Mouse (Mus musculus): Measurements from ENCODE around the gene 1110017D15Rik. TPM values are rescaled to one million over a fixed set of nuclear protein-coding genes. Genes with fewer than 3 reads are reported as not detected.
A peak's percentile ranks its signal among the peaks of the same experiment; 100 is the strongest.
"Not testable (repeated sequence)": the region's sequence is repeated elsewhere in the genome, so short reads cannot be mapped to it uniquely, and the experiment has no call there.

The 1110017D15Rik gene
- total and polyA plus RNA-seq, 3 experiments, result 0.08 to 10.5 (median 0.22) TPM

DNA sequence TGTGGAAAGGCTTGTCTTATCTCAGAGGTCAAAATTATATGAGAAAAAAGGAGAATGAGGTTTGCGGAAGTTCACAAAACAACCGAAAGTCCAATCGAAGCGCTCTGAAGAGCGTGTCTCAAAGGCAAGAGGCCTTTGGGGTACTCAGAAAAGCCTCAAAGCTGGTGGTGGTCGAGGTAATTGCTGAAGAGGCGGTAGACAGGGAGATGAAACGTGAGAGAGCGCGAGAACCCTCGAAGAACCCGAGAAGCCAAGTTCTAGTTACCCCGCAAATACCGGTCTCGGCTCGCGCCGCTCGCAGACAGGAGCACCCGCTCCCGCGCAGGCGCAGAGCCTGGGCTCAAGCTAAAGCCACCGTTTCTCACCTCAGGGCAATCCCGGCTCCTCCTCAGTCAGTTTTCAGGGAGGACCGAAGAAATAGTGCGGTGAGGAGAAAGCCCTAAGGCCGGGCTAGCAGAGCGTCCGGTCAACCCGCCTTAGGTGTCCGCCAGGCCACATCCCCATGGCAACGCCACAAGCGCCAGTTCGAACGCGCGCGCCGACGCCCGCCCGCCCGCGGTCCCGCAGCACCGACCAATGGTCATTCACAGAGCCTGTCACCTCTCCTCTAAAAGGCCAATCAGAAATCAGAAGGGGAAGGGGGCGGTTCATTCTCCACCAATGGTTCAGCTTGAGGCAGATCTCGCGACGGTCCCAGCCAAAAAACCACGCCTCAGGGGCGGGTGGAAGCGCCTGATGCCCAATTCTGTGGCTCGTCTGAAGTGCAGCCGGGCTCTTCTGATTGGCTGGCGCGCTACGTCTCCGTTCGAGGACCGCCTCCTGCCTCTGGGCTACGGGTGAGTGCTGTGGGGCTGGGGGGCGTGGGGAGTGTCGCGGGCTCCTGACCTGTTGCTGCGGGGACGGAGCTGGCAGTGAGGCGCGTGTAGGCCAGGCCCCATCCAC lies 52.5 kb downstream of the 1110017D15Rik start, which contains the start of the genes Kif24 and Nudt2:
Gene Kif24 (minus strand): TSS at position 543 of the 942 bp plus-strand sequence.
Gene Nudt2 (plus strand): TSS at position 807 of the 942 bp plus-strand sequence.
- Histone ChIP-seq H3K9me3 (replicated peaks) (no peaks in the 10 kb centered on the region), H3K36me3 (replicated peaks) (peaks cover 28% of the 10 kb centered on the region), H3K4me3 (ENCODE audit: low read depth, low read length) (peak within 1 kb of the TSS; percentile 82), H3K27me3 (ENCODE audit: insufficient read depth, low read length) (no peaks in the 10 kb centered on the region), H3K4me1 (ENCODE audit: insufficient read depth, low read depth, low read length) (peaks cover 34% of the 10 kb centered on the region)
- DNase-seq (ENCODE audit: low spot score) (peak; percentile 98), ATAC-seq (ENCODE audit: extremely low read depth, insufficient number of reproducible peaks, low FRiP score, poor library complexity, severe bottlenecking) (peak; percentile 99)
- TF ChIP-seq GATA2 (IDR thresholded peaks at IDR 0.05; ENCODE audit: borderline replicate concordance, low read depth, low read length) (no peak), GATA1 (IDR thresholded peaks at IDR 0.05; ENCODE audit: borderline replicate concordance, low read length) (no peak), TAL1 (conservative IDR thresholded peaks at IDR 0.05; ENCODE audit: low read depth, low read length) (no peak), CTCF (IDR thresholded peaks at IDR 0.05; ENCODE audit: low read depth, low read length) (no peak), POLR2AphosphoS5 (IDR thresholded peaks at IDR 0.05; ENCODE audit: insufficient replicate concordance, low read depth, low read length) (no peak)

GRCm38 (mm10) chr4:41463051-41463738 lies 53.9 kb downstream of the 1110017D15Rik start:
- not testable (repeated sequence) for ATAC-seq (ENCODE audit: extremely low read depth, insufficient number of reproducible peaks, low FRiP score, poor library complexity, severe bottlenecking); H3K27me3 ChIP-seq (ENCODE audit: insufficient read depth, low read length); DNase-seq (ENCODE audit: low spot score); H3K9me3 ChIP-seq (replicated peaks)
- Histone ChIP-seq H3K36me3 (replicated peaks) (peaks cover 20% of the 10 kb centered on the region), H3K4me3 (ENCODE audit: low read depth, low read length) (peak overlapping the region; percentile 82), H3K4me1 (ENCODE audit: insufficient read depth, low read depth, low read length) (peaks cover 26% of the 10 kb centered on the region)

DNA sequence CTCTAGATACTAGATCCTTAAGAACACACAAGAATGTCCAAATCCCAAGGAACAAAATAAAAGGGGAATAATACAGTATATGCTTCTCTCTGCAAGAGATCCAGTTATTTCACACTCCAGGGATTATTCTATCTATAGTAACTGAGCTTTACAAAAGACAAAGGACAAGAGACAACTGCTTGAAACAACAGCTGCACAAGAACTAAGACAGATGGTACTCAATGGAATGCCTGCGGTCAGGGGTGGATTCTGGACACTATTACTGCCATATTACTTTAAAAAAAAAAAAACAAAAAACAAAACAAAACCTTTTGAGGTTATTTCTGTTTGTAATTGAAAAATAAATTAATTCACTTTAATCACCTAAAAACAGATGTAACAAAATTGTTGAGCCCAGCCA lies 56.4 kb downstream of the 1110017D15Rik start:
- H3K4me3 ChIP-seq (ENCODE audit: low read depth, low read length), result no peak overlapping the region
- H3K36me3 ChIP-seq (replicated peaks), result peaks cover 13% of the 10 kb centered on the region
- DNase-seq (ENCODE audit: low spot score), result no peak
- H3K4me1 ChIP-seq (ENCODE audit: insufficient read depth, low read depth, low read length), result peaks cover 22% of the 10 kb centered on the region
- H3K9me3 ChIP-seq (replicated peaks), result no peaks in the 10 kb centered on the region
- H3K27me3 ChIP-seq (ENCODE audit: insufficient read depth, low read length), result no peaks in the 10 kb centered on the region
- TF ChIP-seq CTCF (IDR thresholded peaks at IDR 0.05; ENCODE audit: low read depth, low read length), result no peak
- no peak for TF ChIP-seq TAL1 (conservative IDR thresholded peaks at IDR 0.05; ENCODE audit: low read depth, low read length)
- no peak for ATAC-seq (ENCODE audit: extremely low read depth, insufficient number of reproducible peaks, low FRiP score, poor library complexity, severe bottlenecking)

Other genes starting within 250 kb of the 1110017D15Rik start
- 116 and 135 TPM in 2 replicates for gene Ubap2, start 242.2 kb downstream of the 1110017D15Rik start, total RNA-seq (2014; fragmentation: Nextera tagmentation)
- gene Ubap2, start 242.2 kb downstream of the 1110017D15Rik start, total RNA-seq (2017), result 12.0 and 14.3 TPM in 2 replicates
- gene Ubap2, start 242.2 kb downstream of the 1110017D15Rik start, polyA plus RNA-seq (2012), result 552 and 920 TPM in 2 replicates
- 45.1 and 52.4 TPM in 2 replicates for gene Dcaf12, start 202.4 kb downstream of the 1110017D15Rik start, total RNA-seq (2014; fragmentation: Nextera tagmentation)
- gene Dcaf12, start 202.4 kb downstream of the 1110017D15Rik start, total RNA-seq (2017), result 39.1 and 41.8 TPM in 2 replicates
- 49.2 and 50.8 TPM in 2 replicates for gene Dcaf12, start 202.4 kb downstream of the 1110017D15Rik start, polyA plus RNA-seq (2012)
- 25.1 and 39.2 TPM in 2 replicates for gene Ubap1, start 168.3 kb downstream of the 1110017D15Rik start, total RNA-seq (2014; fragmentation: Nextera tagmentation)
- 27.5 and 30.4 TPM in 2 replicates for gene Ubap1, start 168.3 kb downstream of the 1110017D15Rik start, total RNA-seq (2017)
- 18.3 and 19.0 TPM in 2 replicates for gene Ubap1, start 168.3 kb downstream of the 1110017D15Rik start, polyA plus RNA-seq (2012)
- gene Kif24, start 52.4 kb downstream of the 1110017D15Rik start, total RNA-seq (2014; fragmentation: Nextera tagmentation), result 47.8 and 68.0 TPM in 2 replicates
- gene Kif24, start 52.4 kb downstream of the 1110017D15Rik start, total RNA-seq (2017), result 16.8 and 21.6 TPM in 2 replicates
- gene Kif24, start 52.4 kb downstream of the 1110017D15Rik start, polyA plus RNA-seq (2012), result 5.6 and 7.0 TPM in 2 replicates
- 22.5 and 26.6 TPM in 2 replicates for gene Nudt2, start 52.2 kb downstream of the 1110017D15Rik start, total RNA-seq (2014; fragmentation: Nextera tagmentation)
- 62.3 and 72.7 TPM in 2 replicates for gene Nudt2, start 52.2 kb downstream of the 1110017D15Rik start, total RNA-seq (2017)
- 5.9 and 12.4 TPM in 2 replicates for gene Nudt2, start 52.2 kb downstream of the 1110017D15Rik start, polyA plus RNA-seq (2012)
- gene AI464131, start 14.3 kb downstream of the 1110017D15Rik start, total RNA-seq (2014; fragmentation: Nextera tagmentation), result 4.3 and 4.4 TPM in 2 replicates
- 7.0 and 7.3 TPM in 2 replicates for gene AI464131, start 14.3 kb downstream of the 1110017D15Rik start, total RNA-seq (2017)
- 2.2 and 3.1 TPM in 2 replicates for gene AI464131, start 14.3 kb downstream of the 1110017D15Rik start, polyA plus RNA-seq (2012)
- gene Fam219a, start 52.2 kb upstream of the 1110017D15Rik start, total RNA-seq (2014; fragmentation: Nextera tagmentation), result 2.5 and 2.9 TPM in 2 replicates
- 0.44 and 0.87 TPM in 2 replicates for gene Fam219a, start 52.2 kb upstream of the 1110017D15Rik start, total RNA-seq (2017)
- 2.5 and 2.6 TPM in 2 replicates for gene Fam219a, start 52.2 kb upstream of the 1110017D15Rik start, polyA plus RNA-seq (2012)
- not detected in 2 replicates for gene Dnaic1, start 52.4 kb upstream of the 1110017D15Rik start, total RNA-seq (2014; fragmentation: Nextera tagmentation)
- gene Dnaic1, start 52.4 kb upstream of the 1110017D15Rik start, total RNA-seq (2017), result 0.23 TPM in 1 of 2 replicates, not detected in the other
- not detected in 2 replicates for gene Dnaic1, start 52.4 kb upstream of the 1110017D15Rik start, polyA plus RNA-seq (2012)
- not detected in 2 replicates for gene Enho, start 123.0 kb upstream of the 1110017D15Rik start, total RNA-seq (2014; fragmentation: Nextera tagmentation)
- gene Enho, start 123.0 kb upstream of the 1110017D15Rik start, total RNA-seq (2017), result 0.22 TPM in 1 of 2 replicates, not detected in the other
- not detected in 2 replicates for gene Enho, start 123.0 kb upstream of the 1110017D15Rik start, polyA plus RNA-seq (2012)
- not detected in 2 replicates for gene Cntfr, start 179.8 kb upstream of the 1110017D15Rik start, total RNA-seq (2014; fragmentation: Nextera tagmentation)
- gene Cntfr, start 179.8 kb upstream of the 1110017D15Rik start, total RNA-seq (2017), result 0.33 TPM in 1 of 2 replicates, not detected in the other
- 1.7 and 2.2 TPM in 2 replicates for gene Cntfr, start 179.8 kb upstream of the 1110017D15Rik start, polyA plus RNA-seq (2012)
- 3.4 and 4.0 TPM in 2 replicates for gene Il11ra1, start 182.7 kb upstream of the 1110017D15Rik start, total RNA-seq (2014; fragmentation: Nextera tagmentation)
- gene Il11ra1, start 182.7 kb upstream of the 1110017D15Rik start, total RNA-seq (2017), result 13.1 and 18.5 TPM in 2 replicates
- gene Il11ra1, start 182.7 kb upstream of the 1110017D15Rik start, polyA plus RNA-seq (2012), result 4.6 and 6.7 TPM in 2 replicates
- gene Rpp25l, start 196.2 kb upstream of the 1110017D15Rik start, total RNA-seq (2014; fragmentation: Nextera tagmentation), result 6.4 and 26.3 TPM in 2 replicates
- gene Rpp25l, start 196.2 kb upstream of the 1110017D15Rik start, total RNA-seq (2017), result 31.7 and 36.5 TPM in 2 replicates
- gene Rpp25l, start 196.2 kb upstream of the 1110017D15Rik start, polyA plus RNA-seq (2012), result 77.0 and 82.0 TPM in 2 replicates
- gene Dctn3, start 205.8 kb upstream of the 1110017D15Rik start, total RNA-seq (2014; fragmentation: Nextera tagmentation), result 95.3 and 110 TPM in 2 replicates
- gene Dctn3, start 205.8 kb upstream of the 1110017D15Rik start, total RNA-seq (2017), result 133 and 178 TPM in 2 replicates
- gene Dctn3, start 205.8 kb upstream of the 1110017D15Rik start, polyA plus RNA-seq (2012), result 187 and 274 TPM in 2 replicates
- not detected in 2 replicates for gene Arid3c, start 213.8 kb upstream of the 1110017D15Rik start, total RNA-seq (2014; fragmentation: Nextera tagmentation)
- 0.12 TPM in 1 of 2 replicates, not detected in the other for gene Arid3c, start 213.8 kb upstream of the 1110017D15Rik start, total RNA-seq (2017)
- not detected in 2 replicates for gene Arid3c, start 213.8 kb upstream of the 1110017D15Rik start, polyA plus RNA-seq (2012)
- gene Galt, start 237.9 kb upstream of the 1110017D15Rik start, total RNA-seq (2014; fragmentation: Nextera tagmentation), result 43.9 and 58.2 TPM in 2 replicates
- 34.2 and 37.7 TPM in 2 replicates for gene Galt, start 237.9 kb upstream of the 1110017D15Rik start, total RNA-seq (2017)
- gene Galt, start 237.9 kb upstream of the 1110017D15Rik start, polyA plus RNA-seq (2012), result 41.0 and 52.4 TPM in 2 replicates
- 53.4 and 57.8 TPM in 2 replicates for gene Sigmar1, start 238.8 kb upstream of the 1110017D15Rik start, total RNA-seq (2014; fragmentation: Nextera tagmentation)
- gene Sigmar1, start 238.8 kb upstream of the 1110017D15Rik start, total RNA-seq (2017), result 36.0 and 39.1 TPM in 2 replicates
- 32.8 and 54.3 TPM in 2 replicates for gene Sigmar1, start 238.8 kb upstream of the 1110017D15Rik start, polyA plus RNA-seq (2012)

All from G1E (cell line).